Mouse (Mus musculus) forelimb bud, embryonic 11.5 days (tissue): Measurements from ENCODE around the gene Ptgis.

Experiments used
- DNase-seq: peaks from one replicate; pipeline ENCODE4 v3.0.0-alpha.2; 2012; ENCODE audit warnings: low read depth, low spot score

The Ptgis gene

DNA sequence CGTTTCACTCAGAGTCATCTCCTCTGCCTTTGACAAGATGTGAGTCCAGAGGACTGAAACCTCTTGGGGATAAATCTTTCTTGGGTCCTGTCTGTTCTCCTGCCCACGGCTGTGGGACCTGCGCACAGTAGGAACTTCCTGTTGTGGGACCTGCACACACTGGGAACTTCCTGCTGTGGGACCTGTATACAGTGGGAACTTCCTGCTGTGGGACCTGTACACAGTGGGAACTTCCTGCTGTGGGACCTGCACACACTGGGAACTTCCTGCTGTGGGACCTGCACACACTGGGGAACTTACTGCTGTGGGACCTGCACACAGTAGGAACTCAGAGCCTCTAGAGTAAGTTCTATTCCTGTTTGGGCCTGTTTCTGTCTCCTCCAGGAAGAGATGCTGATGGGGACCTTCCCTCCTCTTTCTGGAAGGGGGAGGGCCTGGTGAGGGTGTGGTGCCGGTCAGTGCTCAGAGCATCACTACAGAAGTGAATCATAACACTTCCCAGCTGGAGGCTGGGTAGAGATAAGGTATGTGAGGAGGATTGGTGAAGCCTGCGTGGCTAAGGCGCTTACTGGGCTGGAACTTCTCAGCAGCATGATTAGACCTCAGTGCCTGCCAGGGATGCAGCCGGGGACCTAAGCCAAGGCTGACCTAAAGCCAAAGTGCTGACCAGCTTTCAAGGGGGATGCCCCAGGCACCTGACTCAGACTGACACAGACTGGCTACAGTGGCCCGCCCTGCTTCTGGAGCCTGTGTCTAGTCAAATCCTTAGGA is 22.8 kb upstream of the Ptgis start:
- no peak for DNase-seq

- no peak for DNase-seq
These were observed 22.0 kb upstream of the Ptgis start for GRCm38 (mm10) chr2:167262433-167262832.

GRCm38 (mm10) chr2:167261106-167261505 is 20.7 kb upstream of the Ptgis start:
- no peak for DNase-seq

GRCm38 (mm10) chr2:167257790-167258189 is 17.4 kb upstream of the Ptgis start:
- no peak for DNase-seq

- no peak for DNase-seq
These were observed 14.4 kb upstream of the Ptgis start for GRCm38 (mm10) chr2:167254808-167255207.

GRCm38 (mm10) chr2:167254185-167254584 is 13.8 kb upstream of the Ptgis start:
- no peak for DNase-seq

DNA sequence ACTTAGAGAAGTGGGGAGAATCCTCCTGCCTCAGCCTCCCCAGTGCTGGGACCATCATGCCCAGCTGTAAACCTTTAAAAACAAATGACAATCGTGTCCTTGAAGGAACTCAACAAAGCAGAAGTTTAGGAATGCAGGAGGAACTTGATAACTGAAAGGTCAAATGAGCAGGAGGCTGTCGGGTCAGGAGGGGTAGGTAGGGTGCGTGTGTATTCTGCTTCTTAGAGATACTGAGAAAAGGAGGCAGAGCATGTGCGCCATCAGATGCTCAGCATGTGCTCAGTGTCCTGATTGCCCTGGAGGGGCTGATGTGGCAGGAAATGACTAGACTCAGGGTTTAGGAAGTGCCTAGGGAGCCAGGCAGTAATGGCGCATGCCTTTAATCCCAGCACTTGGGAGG is 13.1 kb upstream of the Ptgis start:
- DNase-seq: no peak

DNA sequence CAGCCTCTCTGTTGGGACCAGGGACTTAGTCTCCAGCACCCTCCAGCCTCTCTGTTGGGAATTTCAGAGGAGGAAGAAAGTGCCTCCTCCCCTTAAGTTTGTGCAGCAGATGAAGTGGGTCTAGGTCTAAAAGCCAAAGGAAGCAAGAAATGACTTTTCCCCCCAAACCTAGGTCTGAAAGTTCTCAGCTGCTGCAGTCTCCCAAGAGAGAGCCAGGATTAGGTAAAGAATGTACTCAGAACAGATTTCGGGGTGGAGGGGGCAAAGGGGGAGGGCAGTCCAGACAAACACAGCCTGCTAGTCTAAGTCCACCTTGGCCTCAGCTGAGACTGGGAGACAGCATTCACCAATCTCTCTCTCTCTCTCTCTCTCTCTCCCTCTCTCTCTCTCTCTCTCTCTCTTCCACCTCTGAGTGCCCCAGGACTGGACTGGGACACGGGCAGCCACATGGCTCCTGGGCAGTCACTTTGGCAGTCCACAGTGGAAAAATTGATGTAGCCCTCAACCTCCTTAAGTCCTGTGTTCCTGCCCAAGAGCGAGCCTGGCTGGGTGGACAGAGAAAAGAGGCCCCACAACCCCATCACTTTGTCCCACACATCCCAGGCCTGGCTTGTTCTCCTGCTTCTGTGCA is 11.8 kb upstream of the Ptgis start:
- no peak for DNase-seq

- peak; percentile 40 for DNase-seq
These were observed 10.4 kb upstream of the Ptgis start for GRCm38 (mm10) chr2:167250736-167251337.

- DNase-seq: no peak
These were observed 9.8 kb upstream of the Ptgis start for GRCm38 (mm10) chr2:167250003-167250735.

- no peak for DNase-seq
These were observed 9.2 kb upstream of the Ptgis start for GRCm38 (mm10) chr2:167249591-167249990.

DNA sequence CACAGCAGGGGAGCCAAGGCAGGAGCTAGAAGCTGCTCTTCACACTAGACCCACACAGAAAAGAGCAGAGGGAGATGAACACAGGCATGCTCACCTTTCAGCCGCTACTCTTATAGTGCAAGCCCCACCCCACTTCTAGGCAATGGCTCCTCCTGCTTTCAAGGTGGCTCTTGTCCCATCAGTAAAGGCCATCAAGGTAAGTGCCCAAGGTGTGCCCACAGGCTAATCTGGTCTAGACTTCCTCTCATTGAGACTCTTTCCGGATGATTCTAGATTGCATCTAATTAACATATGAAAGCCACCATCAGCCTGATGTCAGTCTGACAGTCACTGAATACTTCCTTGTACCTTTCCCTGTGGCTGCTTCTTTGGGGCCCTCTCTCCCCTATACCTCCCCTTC is 7.4 kb upstream of the Ptgis start:
- DNase-seq: no peak

DNA sequence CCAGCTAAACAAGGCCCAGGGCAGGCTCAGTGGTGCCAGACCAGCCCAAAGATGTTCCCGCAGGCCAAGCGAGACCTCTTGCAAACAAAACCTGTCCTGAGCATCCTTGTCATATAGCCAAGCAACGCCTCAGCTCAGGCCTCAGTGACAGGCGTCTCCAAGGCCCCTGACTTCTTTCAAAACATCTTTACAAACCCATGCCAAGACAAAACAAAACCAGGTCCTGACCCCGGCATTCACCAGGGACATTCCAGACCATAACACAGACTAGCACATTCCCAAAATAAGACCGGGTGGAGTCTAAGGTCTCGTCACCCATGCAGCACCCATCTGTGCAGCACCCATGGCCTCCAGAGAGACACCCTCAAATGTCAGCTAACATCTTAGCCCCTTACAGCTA is 6.3 kb upstream of the Ptgis start:
- DNase-seq: no peak

DNA sequence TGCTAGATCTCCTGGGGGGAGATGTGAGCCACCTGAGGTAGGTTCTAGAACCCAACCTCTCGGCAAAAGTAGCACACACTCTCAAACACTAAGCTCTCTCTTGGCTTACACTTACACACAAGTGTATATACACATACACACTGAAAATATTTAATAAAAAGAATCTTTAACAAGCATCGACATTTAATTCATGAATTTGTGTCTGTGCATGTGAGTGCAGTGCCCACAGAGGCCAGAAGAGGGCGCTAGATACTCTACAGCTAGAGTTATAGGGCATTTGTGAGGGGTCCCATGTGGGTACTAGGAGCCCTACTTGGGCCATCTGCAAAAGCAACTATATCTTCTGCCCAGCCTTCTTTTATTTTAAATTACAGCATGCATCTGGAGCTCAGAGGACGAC is 4.5 kb upstream of the Ptgis start:
- DNase-seq: no peak

GRCm38 (mm10) chr2:167243831-167244563 is 3.6 kb upstream of the Ptgis start:
- no peak for DNase-seq

- DNase-seq: peak; percentile 51
These were observed 1.1 kb downstream of the Ptgis start for GRCm38 (mm10) chr2:167239262-167239661.

GRCm38 (mm10) chr2:167237224-167237623 is 3.2 kb downstream of the Ptgis start:
- no peak for DNase-seq

- no peak for DNase-seq
These were observed 4.2 kb downstream of the Ptgis start for GRCm38 (mm10) chr2:167236174-167236573.

DNA sequence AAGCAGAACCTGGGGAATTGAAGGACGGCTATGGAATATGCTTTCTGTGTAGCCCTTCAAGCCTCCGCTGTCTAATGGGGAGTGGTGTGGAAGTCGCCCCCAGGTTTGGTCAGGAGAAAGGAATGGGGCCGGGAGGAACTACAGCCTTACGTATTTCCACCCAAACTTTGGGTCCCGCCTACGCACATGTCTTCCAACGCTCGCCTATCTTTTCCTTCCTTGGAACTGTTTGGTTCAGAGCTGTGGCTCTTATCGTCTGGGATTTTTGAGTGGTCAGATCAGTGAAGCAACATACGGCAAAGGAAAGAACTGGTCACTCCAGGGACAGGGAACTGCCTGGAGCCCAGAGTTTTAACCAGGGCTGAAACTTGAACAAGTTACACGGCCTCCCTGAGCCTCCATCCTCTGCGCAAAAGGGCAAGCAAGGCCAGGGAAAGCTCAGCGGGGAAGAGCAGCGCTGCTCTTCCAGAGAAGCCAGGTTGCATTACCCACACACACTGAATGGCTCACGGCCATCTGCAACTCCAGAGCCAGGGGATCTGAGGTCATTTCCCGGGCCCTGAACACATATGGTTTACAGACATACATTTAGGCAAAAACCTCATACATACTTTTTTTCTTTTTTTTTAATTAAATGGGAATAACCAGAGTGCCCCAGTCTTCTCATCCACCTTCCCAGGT is 4.9 kb downstream of the Ptgis start:
- no peak for DNase-seq

- peak; percentile 52 for DNase-seq
These were observed 6.6 kb downstream of the Ptgis start for GRCm38 (mm10) chr2:167233771-167234170.

GRCm38 (mm10) chr2:167233009-167233335 is 7.4 kb downstream of the Ptgis start:
- DNase-seq: no peak
